Mouse (Mus musculus) B cell, adult 2 months (primary cell): Measurements from ENCODE around the gene Zfp157.
"Not testable (repeated sequence)": the region's sequence is repeated elsewhere in the genome, so short reads cannot be mapped to it uniquely, and the experiment has no call there.

Source experiments
- DNase-seq, 2 experiments: peaks; one replicate each; pipeline ENCODE4 v3.0.0; 2022

Zfp157 gene

DNA sequence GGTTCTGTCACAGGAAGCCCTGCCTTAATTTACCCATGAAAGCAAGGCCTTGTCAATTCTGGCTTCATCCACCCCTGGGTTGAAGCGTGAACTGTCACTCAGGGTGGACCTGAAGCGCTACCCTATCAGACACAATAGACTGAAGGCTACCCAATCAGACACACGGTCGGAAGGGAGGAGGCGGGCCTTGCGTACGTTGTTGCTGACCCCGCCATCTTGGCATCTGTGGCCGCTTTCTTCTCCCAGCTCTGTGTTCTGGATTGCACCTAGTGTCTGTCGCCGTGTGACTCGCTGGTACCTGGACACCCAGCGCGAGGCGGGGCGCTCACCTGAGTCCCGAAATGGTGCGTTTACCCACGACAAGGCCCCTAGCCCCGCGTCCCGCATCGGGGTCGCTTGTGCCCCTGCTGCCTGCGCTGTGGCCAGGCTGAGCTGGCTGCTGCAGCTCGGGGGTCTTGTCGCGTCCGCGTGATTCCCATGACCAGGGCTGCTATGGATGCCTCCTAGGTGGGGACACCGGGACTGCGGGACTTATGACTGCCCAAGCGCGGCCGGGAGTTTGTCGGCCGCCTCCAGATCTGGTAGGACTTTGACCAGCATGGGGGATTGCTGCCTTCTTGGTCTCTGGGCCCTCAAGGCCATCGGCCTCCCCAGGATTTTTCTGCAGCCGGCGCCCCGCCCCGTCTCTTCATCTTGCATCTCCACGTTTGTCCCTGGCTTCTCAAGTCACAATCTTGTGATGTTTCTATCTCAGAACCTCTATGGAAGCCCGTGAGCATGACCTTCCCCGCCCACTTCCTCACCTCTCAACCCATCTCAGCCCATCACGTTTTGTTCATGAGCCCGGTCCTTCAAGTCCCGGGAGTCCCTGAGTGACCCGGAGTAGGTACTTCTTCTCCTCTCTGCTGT lies at the start of gene Zfp157:
Zfp157 (plus strand) TSS at position 183 of the 909 bp plus-strand sequence.
- peak; percentile 84 to 87 for DNase-seq

DNA sequence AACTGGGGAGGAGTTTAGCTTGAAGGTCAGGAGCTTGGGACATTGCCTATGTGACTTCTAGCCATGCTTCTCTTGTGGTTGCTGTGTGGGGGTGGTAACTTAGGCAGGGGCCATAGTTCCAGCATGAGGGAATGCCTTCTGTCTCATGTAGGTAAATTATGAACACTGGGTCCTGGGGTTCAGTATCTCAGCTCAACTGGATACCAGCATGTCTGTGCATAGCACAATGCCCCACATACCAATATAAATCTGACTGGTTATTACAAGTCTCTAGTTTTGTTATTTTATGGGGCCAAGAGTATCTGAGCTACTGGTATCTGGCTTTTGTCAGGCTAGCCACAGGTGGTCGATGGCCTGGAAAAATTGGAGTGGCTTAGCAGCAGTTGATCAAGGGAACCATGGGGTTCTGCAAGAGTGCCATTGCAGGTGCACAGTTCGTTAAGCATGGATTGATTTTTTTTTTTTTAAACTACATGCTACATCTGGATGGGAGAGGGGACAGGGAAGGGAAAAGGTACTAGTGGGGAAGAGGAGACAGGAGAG lies 43.4 kb upstream of the Zfp157 start:
- no peak for DNase-seq

DNA sequence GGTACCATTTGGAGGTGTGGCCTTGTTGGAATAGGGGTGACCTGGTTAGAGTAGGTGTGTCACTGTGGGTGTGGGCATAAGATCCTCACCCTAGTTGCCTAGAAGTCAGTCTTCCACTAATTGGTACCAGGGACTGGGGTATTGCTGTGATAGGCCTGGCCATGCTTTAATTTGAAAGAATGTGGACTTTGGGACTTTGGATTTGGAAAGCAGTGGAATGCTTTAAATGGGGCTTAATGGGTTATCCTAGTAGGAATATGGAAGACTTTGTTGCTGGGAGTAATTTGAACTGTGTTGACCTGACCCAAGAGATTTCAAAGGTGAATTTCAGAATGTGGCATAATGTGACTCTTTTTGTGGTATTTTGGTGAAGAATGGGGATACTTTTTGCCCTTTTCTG lies 40.8 kb upstream of the Zfp157 start:
- not testable (repeated sequence) for DNase-seq

DNA sequence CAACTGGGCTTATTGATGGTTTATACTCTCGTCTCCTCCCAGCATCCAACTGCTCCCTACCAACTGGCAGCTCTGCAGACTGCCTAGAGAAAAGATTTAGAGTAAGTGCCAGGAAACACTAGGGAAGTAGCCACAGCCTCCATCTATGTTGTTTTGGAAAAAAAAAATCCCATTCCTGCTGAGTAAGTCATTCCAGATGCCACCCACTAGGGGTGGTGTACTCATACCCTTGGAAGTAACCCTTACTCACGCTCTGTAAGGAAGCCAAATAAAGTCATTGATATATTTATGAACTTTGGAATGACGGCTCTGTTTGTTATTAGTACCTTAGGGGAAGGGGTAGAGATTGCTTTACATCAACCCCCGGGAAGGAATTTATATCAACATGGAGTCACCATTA lies 17.1 kb downstream of the Zfp157 start:
- no peak for DNase-seq

DNA sequence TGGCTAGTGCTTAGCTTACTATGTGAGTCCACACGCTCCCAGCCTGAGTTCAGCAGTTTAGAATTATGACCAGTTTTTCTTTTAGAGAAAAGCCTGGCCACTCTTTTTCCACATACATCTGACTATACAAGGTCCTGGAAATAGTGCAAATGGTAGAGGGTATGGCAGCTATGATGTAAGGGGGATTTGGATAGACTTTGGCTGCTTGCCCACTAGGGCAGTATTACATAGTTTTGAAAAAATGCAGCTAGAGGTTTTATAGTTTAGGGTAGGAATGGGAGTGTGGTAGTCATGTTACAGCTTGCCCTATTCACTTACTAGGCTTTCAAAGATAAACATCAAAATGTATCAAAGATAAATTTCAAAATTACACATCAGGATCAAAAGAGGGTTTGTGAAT lies 17.8 kb downstream of the Zfp157 start:
- no peak for DNase-seq

DNA sequence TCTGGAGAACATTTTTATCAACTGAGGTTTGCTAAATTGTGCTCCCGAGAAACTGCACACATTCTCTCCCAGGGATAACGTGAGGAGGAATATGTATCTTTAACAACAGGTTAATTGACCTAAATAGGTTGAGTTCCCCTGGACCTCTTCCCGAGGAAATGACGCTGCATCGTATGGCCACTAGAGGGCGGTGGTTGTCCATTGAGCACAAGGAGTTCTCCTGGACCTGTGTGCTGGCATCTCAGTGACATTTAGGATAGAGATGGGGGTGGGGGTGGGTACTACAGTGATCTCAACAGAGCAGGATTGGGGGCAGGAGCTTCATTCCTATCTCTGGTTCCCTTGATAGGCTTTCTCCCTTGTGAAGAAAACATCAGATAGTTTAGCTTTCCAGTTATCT lies 32.3 kb downstream of the Zfp157 start:
- peak; percentile 61 to 68 for DNase-seq

DNA sequence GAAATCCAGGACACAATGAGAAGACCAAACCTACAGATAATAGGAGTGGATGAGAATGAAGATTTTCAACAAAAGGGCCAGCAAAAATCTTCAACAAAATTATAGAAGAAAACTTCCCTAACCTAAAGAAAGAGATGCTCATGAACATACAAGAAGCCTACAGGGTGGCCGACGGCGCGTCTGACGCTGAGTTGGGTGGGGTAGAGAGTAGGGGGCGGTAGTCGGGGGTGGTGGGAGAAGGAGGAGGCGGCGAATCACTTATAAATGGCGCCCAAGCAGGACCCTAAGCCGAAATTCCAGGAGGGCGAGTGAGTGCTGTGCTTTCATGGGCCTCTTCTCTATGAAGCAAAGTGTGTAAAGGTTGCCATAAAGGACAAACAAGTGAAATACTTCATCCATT lies 63.3 kb downstream of the Zfp157 start:
- not testable (repeated sequence) for DNase-seq
